23 mouse cellular contexts compared by ENCODE assay signal in genomic region chr8:83090446-83090845, GRCm38 (mm10).
"Had no signal": no experiment of that assay in that cellular context is flagged by ENCODE, and none has a peak within 500 bp of the region (broad histone marks: within the 10 kb centered on the region; RNA-seq: fewer than 3 reads in every experiment).

No protein-coding gene starts in this region.

- DNase-seq: gastrocnemius, postnatal 14 days; gastrocnemius, postnatal 36 days; heart, adult 2 months; heart, postnatal 14 days; heart, postnatal 36 days; kidney, adult 11 months; kidney, adult 2 months; kidney, adult 9 months; kidney, postnatal 14 days; kidney, postnatal 4 days; liver; liver, embryonic 13.5 days had no signal

- H3K9me3 ChIP-seq: heart, embryonic 13.5 days; heart, embryonic 15.5 days; hindbrain, embryonic 13.5 days; hindbrain, embryonic 15.5 days; kidney, embryonic 15.5 days; limb, embryonic 10.5 days; limb, embryonic 12.5 days; liver, embryonic 13.5 days had no signal

- H3K27ac ChIP-seq: heart, adult 2 months; heart, embryonic 13.5 days; heart, embryonic 15.5 days; hindbrain, embryonic 13.5 days; hindbrain, embryonic 15.5 days; hindbrain, postnatal 0 days; kidney, embryonic 15.5 days; kidney, postnatal 0 days; layer of hippocampus, adult 2 months; left cerebral cortex, adult 2 months; limb, embryonic 10.5 days; limb, embryonic 12.5 days; liver, embryonic 13.5 days had no signal

- H3K4me1 ChIP-seq: heart, embryonic 15.5 days; hindbrain, embryonic 13.5 days; hindbrain, embryonic 15.5 days; kidney, embryonic 15.5 days; limb, embryonic 10.5 days; limb, embryonic 12.5 days; liver, embryonic 13.5 days had no signal

- H3K9ac ChIP-seq: heart, embryonic 13.5 days; heart, embryonic 15.5 days; hindbrain, embryonic 13.5 days; hindbrain, embryonic 15.5 days; kidney, embryonic 15.5 days; limb, embryonic 12.5 days; liver, embryonic 13.5 days had no signal

- H3K4me3 ChIP-seq: heart, adult 2 months; heart, embryonic 13.5 days; heart, embryonic 15.5 days; hindbrain, embryonic 13.5 days; hindbrain, embryonic 15.5 days; kidney, embryonic 15.5 days; layer of hippocampus, adult 2 months; left cerebral cortex, adult 2 months; limb, embryonic 10.5 days; limb, embryonic 12.5 days; liver, embryonic 13.5 days had no signal

- H3K36me3 ChIP-seq: heart, embryonic 13.5 days; heart, embryonic 15.5 days; hindbrain, embryonic 13.5 days; hindbrain, embryonic 15.5 days; kidney, embryonic 15.5 days; limb, embryonic 10.5 days; limb, embryonic 12.5 days; liver, embryonic 13.5 days had no signal

- H3K27me3 ChIP-seq: heart, embryonic 15.5 days; hindbrain, embryonic 13.5 days; hindbrain, embryonic 15.5 days; kidney, embryonic 15.5 days; limb, embryonic 12.5 days; liver, embryonic 13.5 days had no signal
